Mouse (Mus musculus): ENCODE measurements around the gene Myo6.

Myo6 gene

DNA sequence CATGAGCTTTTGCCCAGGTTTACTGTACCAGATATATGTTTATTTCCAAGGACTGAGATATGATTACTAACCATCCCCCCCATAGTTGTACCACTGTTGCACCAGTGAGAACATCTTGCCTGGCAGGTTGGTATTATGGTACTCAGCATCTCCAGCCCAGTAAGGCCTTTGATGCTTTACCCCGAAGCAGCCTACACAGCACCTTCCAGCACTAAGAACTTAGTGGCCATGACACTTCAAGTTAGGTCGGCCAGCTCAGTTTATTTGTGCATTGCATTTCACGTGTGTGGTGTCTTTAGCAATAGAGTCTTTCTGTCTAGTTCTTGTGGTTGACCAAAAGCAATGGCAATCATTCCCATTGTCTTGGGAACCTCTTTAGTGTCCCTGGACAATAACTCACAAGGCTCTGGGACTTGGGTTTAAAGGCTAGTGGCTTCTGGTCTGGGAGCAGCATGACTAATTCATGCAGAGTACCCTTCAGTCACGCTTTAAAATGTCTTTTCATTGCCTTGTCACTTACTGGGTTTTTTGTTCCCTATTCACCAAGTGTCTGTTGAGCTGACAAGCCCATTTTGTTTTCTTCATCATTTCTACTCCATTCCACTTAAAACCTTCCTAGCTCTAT lies 69.1 kb downstream of the Myo6 start:
- no peak for DNase-seq (ENCODE audit: low spot score in 2 of 2)

DNA sequence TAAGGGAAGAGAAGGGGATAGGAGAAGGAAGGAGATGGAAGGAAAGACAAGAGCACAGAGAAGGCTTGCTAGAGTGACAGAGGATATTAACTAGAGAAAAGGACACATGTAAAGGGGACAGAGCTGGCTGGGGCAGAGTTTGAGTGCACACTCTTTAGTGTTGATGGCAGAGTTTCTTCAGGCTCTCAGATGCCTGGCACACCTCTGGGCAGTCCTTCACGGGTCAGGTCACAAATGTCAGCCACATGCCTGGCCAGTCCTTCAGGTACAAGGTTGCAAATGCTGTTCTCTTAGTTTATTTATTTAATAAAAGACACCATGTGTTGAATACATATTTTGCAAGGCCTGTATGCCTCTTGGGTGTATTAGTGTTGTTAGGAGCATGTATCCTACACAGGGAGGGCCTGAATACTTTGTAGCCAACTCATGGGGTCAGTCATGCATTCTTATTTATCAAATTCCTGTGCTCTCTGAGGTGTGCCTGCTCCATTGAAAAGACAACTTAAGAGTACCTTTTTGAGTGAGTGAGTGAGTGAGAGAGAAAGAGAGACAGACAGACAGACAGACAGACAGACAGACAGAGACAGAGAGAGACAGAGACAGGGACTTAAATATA lies 72.5 kb downstream of the Myo6 start:
- no peak for DNase-seq (ENCODE audit: low spot score in 2 of 2)

DNA sequence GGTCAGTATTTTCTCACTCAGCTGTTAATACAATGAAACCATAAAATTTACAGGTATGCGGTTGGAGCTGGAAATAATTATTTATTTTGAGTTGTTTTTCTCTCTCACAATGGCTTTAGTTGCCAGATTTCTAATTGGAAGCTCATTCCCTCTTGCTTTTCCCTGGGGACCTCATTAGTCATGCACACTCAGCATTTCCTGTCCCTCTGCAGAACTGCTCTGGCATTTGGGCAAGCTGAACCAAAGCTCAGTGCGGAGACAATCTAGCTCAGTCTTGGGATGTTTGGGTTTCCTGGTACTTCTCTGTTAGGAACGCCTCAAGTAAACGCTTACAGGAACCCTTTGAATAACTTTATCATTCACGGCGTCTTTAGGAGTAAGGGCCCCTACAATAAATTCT lies 76.9 kb downstream of the Myo6 start:
- DNase-seq (ENCODE audit: low spot score in 2 of 2), result no peak

DNA sequence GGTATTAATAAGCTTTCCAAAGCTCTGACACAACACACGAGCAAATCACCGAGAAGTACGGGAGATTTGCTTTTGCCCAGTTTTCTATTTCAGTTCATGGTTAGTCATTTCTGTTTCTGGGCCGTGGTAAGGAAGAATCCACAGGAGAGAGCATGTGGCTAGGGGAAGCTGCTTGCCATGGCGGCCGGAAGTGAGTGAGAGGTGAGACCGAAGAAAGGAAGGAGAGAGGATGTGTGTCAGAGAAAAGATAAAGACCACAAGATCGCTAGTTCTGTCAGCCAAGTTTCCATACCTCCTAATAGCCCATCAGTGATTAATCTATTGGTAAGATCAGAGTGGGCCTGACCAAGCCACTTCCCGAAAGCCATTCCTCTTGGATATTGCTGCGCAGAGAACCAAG lies 87.3 kb downstream of the Myo6 start:
- DNase-seq (ENCODE audit: low spot score in 2 of 2), result no peak

DNA sequence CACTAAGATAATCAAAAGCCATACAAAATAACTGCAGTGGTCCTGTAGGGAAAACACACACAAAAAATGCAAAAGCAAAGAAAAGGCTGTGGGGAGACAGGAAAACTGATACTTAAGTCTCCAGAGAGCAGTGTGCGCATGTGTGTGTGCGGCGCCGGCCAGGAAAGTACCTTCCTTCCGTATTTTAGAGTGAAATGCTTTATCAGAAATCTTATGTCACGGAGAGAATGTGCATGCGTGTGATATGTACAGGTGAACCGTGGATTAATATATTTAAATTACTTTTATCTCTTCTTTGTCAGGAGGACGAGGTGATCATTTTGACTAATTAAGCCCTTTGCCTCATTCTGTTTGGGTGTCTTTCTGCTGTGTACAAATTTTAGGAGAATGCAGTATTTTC lies 88.4 kb downstream of the Myo6 start:
- DNase-seq (ENCODE audit: low spot score in 2 of 2), result no peak

DNA sequence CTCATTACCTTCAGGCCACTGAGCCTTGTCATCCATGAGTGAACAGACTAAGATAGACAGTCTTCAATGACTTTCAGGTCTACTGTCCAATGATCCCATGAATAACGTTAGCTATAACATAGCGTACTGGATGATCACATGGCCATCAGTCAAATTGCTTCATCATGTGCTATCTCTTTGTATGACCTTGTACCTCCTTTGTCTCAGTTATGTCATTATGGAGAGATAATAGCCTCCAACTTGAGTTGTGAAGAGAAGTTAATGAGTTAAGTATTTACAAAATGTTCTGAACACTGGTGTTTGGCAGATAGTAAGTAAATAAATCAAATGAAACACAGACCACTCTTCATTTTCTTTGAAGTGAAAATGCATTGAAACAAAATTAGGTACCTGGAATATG lies 91.7 kb downstream of the Myo6 start:
- no peak for DNase-seq (ENCODE audit: low spot score in 2 of 2)

DNA sequence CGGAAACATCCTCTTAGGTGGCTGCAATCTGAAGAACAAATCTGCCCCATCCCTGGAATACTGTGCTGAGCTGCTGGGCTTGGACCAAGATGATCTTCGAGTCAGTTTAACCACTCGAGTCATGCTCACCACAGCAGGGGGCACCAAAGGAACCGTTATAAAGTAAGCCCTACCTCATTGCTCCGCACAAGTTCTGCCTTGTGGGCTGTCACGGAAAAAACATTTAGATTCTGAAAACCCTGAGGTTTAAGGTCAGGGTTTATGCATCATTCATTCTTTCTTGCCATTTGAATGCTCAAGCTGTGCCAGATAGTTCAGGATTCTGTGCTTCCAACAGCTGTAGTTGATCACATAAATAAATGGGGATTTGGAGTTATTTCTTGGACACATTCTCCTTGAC lies 93.6 kb downstream of the Myo6 start:
- DNase-seq (ENCODE audit: low spot score in 2 of 2), result peak in 1 of 2 experiments; percentile 20

DNA sequence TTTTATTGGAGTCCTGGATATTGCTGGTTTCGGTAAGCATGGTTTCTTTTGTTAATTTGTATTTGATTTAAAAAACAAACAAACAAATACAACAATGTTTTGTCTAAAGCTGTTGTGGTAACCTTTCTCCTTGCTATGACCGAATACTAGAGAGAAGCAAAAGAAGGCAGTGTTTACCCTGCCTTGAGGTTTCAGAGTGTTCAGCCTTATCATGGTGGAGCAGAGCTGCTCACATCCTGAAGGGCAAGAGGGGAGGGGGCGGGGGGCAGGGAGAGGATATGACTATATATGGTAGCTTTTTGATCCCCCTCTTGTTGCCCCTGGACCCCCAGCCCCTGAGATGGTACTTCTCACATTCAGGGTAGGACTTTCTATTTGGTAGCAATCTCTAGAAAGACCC lies 96.1 kb downstream of the Myo6 start:
- no peak for DNase-seq (ENCODE audit: low spot score in 2 of 2)

DNA sequence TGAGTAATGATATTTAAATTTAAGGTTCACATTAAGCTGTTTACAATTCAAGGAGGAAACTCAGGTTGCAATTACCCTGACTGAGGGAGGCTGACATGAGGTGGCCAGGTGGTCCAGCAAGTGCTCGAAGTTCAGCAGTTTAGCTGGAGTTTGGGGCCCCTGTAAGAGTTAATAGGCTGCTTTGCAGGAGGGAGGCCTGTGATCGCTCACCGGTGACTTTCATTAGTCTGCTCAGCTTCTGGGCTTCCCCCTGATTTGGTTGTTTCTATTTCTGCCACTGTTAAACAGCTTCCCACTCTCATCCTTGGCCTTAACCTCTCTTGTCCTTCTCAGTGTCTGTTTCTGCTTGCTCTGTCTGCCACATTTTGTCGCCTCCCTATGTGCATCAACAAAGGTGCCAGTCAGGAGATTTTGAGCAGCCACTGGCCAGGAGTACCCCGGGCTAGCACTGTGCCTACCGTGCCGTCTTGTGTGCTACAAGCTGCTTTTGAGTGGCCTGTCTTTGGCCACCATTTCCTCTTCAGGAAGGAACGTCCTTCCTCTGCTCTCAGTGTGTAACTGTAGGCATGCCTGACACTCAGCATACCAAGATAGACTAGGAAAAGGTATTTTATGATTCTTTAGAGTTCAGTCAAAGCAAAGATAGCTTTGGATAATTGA lies 97.7 kb downstream of the Myo6 start:
- no peak for DNase-seq (ENCODE audit: low spot score in 2 of 2)

DNA sequence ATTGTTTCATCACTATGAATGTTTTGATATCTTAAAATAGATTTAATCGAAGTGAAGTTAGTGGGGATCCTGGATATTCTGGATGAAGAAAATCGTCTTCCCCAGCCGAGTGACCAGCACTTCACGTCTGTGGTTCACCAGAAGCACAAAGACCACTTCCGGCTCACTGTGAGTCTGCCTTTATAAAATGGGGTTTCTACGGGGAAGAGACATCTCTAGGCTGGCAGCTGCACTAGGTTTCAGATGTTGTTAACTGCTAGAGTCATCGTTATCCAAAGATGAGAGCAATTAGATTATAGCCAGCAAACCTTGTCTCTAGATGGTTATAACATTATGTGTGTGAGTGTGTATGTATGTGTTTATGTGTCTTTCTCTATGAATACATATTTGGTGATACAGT lies 101.3 kb downstream of the Myo6 start:
- no peak for DNase-seq (ENCODE audit: low spot score in 2 of 2)

DNA sequence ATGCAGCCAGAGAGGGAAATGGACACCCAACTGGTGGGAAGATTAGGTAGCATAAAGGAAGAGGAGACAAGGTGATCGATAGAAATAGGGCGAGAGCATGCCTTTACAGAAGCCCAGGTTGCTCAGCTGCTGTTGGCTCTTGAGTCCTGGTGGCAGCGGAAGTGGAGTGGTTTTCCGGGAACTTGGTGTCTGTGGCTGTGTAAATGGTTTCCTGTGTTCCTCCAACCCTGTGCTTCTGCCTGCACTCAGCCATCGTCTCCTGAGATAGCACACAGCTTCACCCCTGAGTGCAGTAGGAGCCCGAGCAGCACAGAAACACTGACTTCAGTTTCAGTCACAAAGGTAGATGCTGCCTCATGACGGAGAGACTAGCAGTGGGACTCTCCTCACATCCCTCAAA lies 101.7 kb downstream of the Myo6 start:
- no peak for DNase-seq (ENCODE audit: low spot score in 2 of 2)

DNA sequence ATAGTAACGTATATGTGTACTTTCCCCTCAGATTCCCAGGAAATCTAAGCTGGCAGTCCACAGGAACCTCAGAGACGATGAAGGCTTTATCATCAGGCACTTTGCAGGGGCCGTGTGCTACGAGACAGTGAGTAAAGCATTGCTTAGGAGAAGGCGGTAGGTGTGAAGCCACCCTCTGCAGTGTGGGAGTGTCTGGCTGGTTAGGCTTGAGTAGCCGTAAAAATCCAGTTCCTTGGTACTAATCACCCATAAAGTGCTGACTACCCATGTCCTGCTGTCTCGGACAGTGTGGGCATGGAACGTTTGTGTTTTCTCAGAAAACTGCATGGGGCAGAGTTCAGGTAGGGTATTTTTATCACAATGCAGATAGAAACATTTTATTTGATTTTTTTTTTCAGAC lies 104.8 kb downstream of the Myo6 start:
- DNase-seq (ENCODE audit: low spot score in 2 of 2), result no peak

DNA sequence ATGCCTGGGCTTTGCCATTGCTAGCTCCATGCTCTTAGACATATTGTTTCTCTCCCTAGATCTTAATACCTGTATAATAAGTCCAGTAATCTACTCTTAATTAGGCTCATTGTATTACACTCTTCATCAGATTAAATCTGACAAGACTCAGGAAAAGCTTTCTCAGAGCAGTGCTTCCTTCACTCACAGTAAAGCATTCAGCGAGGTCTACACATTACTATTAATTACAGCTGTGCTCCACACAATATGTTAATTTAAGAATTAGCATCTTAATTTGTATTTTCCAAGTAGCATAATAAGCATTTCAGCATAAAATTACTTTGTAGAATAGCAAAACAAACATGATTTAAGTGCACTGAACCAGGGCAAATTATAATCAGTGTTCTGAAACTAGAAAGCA lies 108.1 kb downstream of the Myo6 start:
- no peak for DNase-seq (ENCODE audit: low spot score in 2 of 2)

DNA sequence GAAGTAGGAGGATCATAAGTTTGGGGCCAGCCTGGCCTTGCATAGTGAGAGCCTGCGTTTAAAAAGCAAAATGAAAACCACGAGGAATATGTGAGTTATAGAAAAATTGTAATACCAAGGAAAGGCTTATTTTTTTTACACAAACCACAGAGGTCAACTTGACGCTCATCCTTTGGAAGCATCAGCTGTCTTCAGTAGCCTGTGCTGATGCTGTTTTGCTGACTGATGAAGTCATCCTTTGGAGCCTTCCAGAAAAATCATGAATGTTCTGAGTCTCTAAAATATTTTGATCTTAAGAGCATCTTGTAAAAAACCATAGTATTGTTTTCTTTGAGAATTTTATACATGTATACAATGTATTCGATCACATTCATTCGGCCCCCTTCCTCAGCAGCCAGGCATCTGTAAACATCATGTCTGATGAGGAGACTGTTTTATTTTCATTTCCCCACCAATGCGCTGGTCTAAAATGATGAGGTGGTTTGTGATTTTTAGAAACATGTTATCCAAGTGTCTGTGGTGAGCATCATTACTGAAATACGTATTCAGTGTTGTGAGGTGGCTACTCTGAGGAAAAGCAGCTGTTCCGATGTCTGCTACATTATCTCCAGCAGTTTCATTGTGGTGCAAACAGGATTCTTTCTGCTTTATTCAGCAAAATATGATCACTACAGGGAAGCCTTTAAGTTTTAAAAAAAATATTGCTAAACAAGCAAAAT lies 110.4 kb downstream of the Myo6 start:
- DNase-seq (ENCODE audit: low spot score in 2 of 2), result no peak

DNA sequence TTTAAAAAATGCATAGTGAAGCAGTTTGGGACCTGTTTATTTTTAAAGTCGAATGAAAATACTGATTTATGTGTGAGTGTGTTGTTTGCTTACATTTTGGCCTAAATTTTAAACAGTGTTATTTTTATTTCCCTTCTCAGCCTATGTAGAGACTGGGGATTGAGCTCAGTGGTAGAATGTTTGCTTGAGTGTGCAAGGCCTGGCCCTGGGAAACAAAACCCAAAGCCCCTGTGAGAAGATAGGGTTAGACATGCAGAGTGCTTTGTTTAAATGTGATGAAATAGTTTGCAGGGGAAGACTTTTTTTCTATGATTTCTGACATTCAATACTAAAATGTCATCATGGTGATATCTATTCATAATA lies 110.9 kb downstream of the Myo6 start:
- DNase-seq (ENCODE audit: low spot score in 2 of 2), result no peak

DNA sequence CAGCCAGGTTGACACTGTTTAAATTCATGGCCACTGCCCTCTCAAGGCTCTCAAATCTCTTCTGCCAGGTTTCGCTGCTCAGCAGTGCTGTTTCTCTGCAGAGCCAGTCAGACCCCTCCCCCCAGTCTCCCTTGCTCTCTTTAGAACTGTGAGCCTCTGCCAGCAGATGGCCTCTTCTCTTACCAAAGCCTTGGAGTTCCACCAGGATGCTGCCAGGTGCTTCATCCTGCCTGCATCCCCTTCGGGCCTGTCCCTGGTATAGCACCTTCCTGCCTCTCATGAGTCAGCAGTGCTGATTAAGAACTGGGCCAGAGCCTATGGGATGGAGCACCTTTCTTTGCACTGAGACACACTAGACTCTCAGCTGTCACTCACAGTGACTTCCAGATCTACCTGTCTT lies 112.3 kb downstream of the Myo6 start:
- DNase-seq (ENCODE audit: low spot score in 2 of 2), result no peak

DNA sequence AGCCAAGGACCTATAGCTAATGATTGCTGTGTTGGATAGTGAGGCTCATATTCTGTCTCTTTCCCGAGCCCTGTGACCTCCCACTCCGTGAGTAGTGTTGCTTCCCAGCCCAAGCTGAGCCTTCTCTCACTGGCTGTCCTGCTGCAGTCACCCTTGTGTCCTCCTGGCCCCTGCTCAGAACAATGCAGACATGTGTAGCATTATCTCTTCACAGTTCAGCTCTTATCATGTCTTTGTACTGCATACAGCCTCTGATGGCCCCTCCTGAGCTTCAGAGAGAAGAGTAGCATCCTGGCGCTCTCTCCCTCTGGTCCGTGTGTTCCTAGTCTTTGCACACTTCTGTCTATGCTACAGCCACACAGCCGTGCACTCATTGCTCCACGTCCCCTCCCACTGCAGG lies 112.9 kb downstream of the Myo6 start:
- DNase-seq (ENCODE audit: low spot score in 2 of 2), result no peak

DNA sequence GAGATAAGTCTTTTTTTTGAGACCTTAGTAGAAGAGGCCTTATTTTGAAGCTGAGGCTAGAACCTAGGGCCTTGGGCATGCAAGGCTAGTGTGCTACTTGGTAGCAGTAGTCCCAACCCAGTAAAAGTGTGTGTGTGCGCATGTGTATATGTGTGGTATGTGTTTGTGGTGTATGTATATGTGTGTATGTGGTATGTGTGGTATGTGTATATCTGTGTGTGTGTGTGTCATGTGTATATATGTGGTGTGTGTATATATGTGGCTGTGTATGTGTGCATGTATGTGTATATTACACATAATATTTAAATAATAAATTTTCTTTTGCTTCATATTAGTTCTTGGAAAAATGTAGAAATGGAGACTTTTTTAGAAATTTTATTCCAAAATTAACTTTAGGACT lies 115.9 kb downstream of the Myo6 start:
- DNase-seq (ENCODE audit: low spot score in 2 of 2), result no peak

DNA sequence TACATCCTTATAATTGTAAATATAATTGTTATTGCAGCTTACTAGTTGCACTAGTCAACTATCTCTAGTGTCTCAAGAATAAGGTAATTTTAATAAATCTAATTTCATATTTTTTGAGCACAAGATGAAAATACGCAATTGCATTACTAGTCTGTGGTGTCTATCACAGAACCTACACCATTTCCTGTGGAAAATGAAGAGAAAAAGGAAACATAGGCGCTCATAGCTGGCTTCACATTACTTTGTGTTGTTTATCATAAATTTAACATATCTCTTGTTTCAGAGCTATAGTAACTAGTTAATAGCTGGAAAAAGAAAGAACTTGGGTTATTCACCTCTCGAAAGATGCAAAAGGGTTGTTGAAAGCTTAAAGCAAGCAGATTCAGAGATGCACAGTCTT lies 117.6 kb downstream of the Myo6 start:
- DNase-seq (ENCODE audit: low spot score in 2 of 2), result no peak

DNA sequence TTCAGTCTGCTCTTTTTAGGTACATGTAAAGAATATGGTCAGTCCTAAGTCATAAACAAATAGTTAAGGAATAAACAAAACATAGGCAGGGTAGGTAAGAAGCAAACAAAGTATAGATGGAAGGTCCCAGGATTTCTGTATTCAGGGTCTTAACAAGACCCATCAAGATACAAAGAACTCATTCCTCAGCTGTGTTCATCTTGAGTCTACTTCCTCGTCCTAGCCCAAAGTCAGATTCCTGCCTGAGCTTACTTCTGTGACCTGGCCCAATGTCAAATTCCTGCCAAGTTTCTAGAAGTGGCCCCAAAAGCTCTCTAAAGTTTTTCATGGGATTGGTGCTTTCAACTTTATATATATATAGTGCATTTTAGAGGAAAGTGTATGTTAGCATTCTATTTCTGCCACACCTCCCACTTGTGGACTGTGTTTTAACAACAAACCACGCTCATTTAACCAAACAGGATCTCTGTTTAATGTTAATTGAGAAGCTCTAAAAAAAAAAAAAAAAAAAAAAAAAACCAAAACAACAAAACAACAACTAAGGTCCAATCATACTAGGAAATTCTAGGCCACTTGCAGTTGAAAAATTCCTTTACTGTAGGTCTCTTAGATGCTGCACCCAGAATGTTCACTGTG lies 119.8 kb downstream of the Myo6 start:
- DNase-seq (ENCODE audit: low spot score in 2 of 2), result no peak

DNA sequence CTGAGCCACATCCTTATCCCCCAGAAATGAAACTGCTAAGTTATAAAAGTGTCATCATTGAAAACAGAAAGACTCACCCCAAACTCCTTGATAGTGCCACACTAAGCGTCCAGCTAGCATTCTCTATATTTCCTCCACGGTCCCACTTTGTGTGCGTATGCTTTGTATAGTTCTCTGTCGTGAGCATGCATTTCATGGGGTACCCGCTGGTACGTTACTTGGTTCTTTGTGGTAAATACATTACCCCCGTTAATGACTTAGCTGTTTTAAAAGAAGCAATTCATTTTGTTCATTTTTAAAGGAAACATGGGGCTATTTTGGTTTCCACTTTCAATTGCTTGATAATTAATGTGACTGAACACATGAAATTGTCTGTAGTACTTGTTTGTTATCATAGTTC lies 122.0 kb downstream of the Myo6 start:
- DNase-seq (ENCODE audit: low spot score in 2 of 2), result no peak

DNA sequence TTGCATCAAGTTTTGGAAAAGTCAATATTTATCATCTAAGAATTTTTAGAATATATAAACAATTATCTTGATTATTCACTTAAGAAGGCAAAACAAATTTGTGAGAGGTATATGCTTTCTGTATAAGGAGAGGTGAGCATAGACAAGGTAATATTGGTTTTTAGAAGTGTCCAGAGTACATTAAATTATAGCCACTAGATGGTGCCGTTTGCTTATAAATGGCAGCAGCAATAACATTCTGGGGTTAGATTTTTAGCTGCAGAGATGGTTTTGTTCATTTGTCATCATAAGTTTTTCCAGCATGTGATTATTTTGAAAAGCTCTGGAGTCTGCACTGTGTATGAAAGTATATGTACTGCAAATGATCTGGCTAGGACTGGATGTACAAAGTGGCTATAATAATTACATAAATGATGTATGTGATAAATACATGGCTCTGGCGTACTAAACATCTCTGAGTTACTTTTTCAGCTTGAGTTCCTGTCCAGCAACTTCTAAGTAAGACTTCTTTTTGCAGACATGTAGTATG lies 128.3 kb downstream of the Myo6 start:
- DNase-seq (ENCODE audit: low spot score in 2 of 2), result no peak

Data from spleen, postnatal 14 days (tissue).